Mouse (Mus musculus) forelimb bud, embryonic 11.5 days (tissue): ENCODE measurements around the gene Babam1.
A peak's percentile ranks its signal among the peaks of the same experiment; 100 is the strongest.

Source experiments
- DNase-seq: peaks from one replicate; pipeline ENCODE4 v3.0.0-alpha.2; 2012; ENCODE audit warnings: low read depth, low spot score

The Babam1 gene

GRCm38 (mm10) chr8:71381421-71381970, 15.2 kb upstream of the Babam1 start, which contains the start of gene Nr2f6:
Gene Nr2f6 (minus strand): TSS chr8:71381960.
- peak; percentile 66 for DNase-seq

- peak; percentile 80 for DNase-seq
These were observed 14.4 kb upstream of the Babam1 start for GRCm38 (mm10) chr8:71381971-71382961.

GRCm38 (mm10) chr8:71383396-71383795, 13.3 kb upstream of the Babam1 start:
- no peak for DNase-seq

- no peak for DNase-seq
These were observed 12.8 kb upstream of the Babam1 start for GRCm38 (mm10) chr8:71383860-71384259.

GRCm38 (mm10) chr8:71385212-71385835, 11.3 kb upstream of the Babam1 start:
- no peak for DNase-seq

- no peak for DNase-seq
These were observed 8.4 kb upstream of the Babam1 start for GRCm38 (mm10) chr8:71388267-71388666.

- DNase-seq: no peak
These were observed 5.0 kb upstream of the Babam1 start for GRCm38 (mm10) chr8:71391696-71392095.

- no peak for DNase-seq
These were observed 4.3 kb upstream of the Babam1 start for GRCm38 (mm10) chr8:71392391-71392790.

GRCm38 (mm10) chr8:71392871-71393270, 3.8 kb upstream of the Babam1 start:
- DNase-seq: no peak

GRCm38 (mm10) chr8:71394481-71394880, 2.2 kb upstream of the Babam1 start:
- no peak for DNase-seq

- no peak for DNase-seq
These were observed 1.6 kb upstream of the Babam1 start for GRCm38 (mm10) chr8:71395071-71395470.

GRCm38 (mm10) chr8:71395629-71396028, 1.0 kb upstream of the Babam1 start, which contains the start of gene Ushbp1:
Gene Ushbp1 (minus strand): TSS chr8:71395802.
- no peak for DNase-seq

- no peak for DNase-seq
These were observed 1.0 kb downstream of the Babam1 start for GRCm38 (mm10) chr8:71397701-71398100.

GRCm38 (mm10) chr8:71400826-71401225, 4.2 kb downstream of the Babam1 start:
- no peak for DNase-seq

GRCm38 (mm10) chr8:71401454-71401853, 4.8 kb downstream of the Babam1 start:
- DNase-seq: no peak

GRCm38 (mm10) chr8:71402446-71402964, 5.8 kb downstream of the Babam1 start:
- no peak for DNase-seq

GRCm38 (mm10) chr8:71403107-71403885, 6.6 kb downstream of the Babam1 start:
- no peak for DNase-seq

GRCm38 (mm10) chr8:71404011-71404410, 7.3 kb downstream of the Babam1 start:
- DNase-seq: no peak

- no peak for DNase-seq
These were observed 8.3 kb downstream of the Babam1 start for GRCm38 (mm10) chr8:71404951-71405351.

- DNase-seq: peak; percentile 95
These were observed 8.9 kb downstream of the Babam1 start, which contains the start of gene Ankle1 for GRCm38 (mm10) chr8:71405401-71406098. Gene Ankle1 (plus strand): TSS chr8:71406010.
